Comparison of ENCODE assay signal across 11 mouse cellular contexts in the genomic region with DNA sequence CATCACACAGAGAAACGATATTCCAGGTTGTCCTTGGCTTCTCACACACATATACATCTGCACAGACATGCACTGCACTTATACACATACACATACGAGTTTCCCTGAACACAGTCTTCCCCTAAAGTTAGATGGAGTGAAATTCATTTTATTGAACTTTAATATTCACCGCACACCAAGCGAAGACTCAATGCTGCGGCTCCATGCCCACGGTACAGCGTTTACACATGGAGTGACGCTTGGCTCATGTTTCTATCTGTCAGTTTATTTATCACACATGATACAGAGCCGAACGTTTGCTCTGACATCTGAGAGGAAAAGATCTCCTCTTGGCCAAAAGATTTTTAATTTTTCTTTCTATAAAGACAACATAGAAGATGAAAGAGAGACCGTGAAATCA.
"Had no signal": no experiment of that assay in that cellular context is flagged by ENCODE, and none has a peak within 500 bp of the region (broad histone marks: within the 10 kb centered on the region; RNA-seq: fewer than 3 reads in every experiment).

No protein-coding gene starts in this region.

- H3K9me3 ChIP-seq: midbrain, embryonic 15.5 days; stomach, embryonic 15.5 days had no signal

- H3K9ac ChIP-seq: liver, embryonic 14.5 days; midbrain, embryonic 15.5 days; stomach, embryonic 15.5 days had no signal

- H3K27ac ChIP-seq: left cerebral cortex, adult 2 months; liver, embryonic 14.5 days; midbrain, embryonic 10.5 days; midbrain, embryonic 15.5 days; stomach, embryonic 15.5 days had no signal

- H3K4me1 ChIP-seq: midbrain, embryonic 15.5 days; stomach, embryonic 15.5 days had no signal

- H3K4me3 ChIP-seq: left cerebral cortex, adult 2 months; midbrain, embryonic 10.5 days; midbrain, embryonic 15.5 days; stomach, embryonic 15.5 days had no signal

- H3K36me3 ChIP-seq: midbrain, embryonic 10.5 days; midbrain, embryonic 15.5 days; stomach, embryonic 15.5 days had no signal

- DNase-seq: kidney, adult 8-10 months; kidney, postnatal 25 days; right cerebral cortex, postnatal 14 days; thymus, adult 2 months; thymus, postnatal 25 days had no signal

- H3K4me2 ChIP-seq: midbrain, embryonic 15.5 days; stomach, embryonic 15.5 days had no signal

- H3K27me3 ChIP-seq: midbrain, embryonic 15.5 days; stomach, embryonic 15.5 days had no signal

- ATAC-seq: inflammation-experienced regulatory T-cells, adult 6 months; midbrain, embryonic 15.5 days had no signal
